Mouse (Mus musculus) gastrocnemius, postnatal 25 days (tissue): Measurements from ENCODE around the gene Mfrp. TPM values are rescaled to one million over a fixed set of nuclear protein-coding genes. Genes with fewer than 3 reads are reported as not detected.

ENCODE experiments used
- DNase-seq: peaks from one replicate; pipeline ENCODE4 v3.0.0; 2022
- total RNA-seq, 2 experiments: library from RNA; stranded (reverse); gene quantifications; 1 replicate in 1 of 2; 2 replicates in 1 of 2; pipeline ENCODE4 v1.2.3; 2021

Mfrp gene
- total RNA-seq, 2 experiments from 2014 or later: not detected

DNA sequence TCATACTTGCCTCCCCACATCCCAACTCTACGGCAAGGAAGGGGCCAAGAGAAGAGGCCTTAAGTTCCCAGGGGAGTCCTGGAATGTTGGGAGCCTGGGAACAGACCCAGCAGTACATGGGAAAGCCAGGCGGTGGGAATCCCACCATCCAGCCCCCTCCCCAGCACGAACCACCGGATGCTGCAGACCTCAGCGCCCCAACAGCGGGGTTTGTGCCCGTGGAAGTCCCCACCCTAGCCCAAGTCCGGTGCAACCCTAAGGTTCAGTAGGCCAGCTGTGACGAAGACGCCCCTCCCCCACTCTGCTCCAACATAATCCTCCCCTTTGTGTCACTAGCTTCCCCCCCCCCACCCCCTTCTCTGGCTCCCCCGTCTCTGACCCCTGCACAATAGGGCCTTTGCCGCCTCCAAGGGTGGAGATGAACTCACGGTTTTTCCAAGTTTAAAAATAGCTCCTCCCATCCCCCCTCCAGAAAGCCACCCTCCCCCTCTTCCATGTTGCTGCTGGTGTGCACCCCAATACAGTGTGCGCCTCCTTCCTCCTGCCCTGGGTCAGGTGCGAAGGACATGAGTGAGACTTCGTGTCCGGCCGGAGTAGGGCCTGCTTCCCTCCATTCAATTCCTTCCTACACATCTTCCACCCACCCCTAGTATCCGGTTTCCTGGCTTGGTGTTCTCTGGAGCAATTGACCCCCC, 29.2 kb downstream of the Mfrp start:
- peak; percentile 47 for DNase-seq

DNA sequence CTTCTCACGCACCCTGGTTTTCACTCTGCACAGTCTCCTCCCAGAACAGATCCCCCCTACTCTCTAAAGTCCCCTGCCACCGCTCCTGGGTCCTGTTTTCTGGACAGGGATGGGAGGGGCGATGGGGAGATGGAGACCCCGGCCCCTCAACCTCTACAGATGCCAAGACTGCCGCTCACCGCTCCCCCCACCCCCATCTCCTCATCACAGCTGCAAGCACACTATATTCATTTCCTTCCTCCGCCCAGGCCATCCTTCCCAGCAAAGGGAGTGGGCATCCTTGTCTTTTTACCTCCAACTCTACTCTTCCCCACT, 29.7 kb downstream of the Mfrp start:
- no peak for DNase-seq

DNA sequence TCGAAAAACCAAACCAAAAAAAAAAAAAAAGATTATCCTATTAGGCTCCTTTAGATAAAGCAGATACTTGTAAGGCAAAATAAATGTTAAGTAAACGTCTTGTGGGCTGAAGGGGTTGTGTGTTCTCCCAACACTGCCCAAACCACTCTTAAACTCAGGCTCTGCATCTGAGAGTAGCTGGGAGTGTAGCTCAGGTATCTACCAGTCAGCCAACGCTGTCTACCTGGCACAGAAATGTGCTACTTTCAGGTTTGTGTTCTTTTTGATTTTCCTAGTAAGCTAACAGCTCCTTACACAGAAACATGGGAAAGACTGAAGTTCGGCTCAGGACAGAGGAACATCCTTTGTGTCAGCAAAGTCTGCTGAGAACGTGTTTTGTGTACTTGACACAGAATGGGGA, 30.7 kb downstream of the Mfrp start:
- no peak for DNase-seq

DNA sequence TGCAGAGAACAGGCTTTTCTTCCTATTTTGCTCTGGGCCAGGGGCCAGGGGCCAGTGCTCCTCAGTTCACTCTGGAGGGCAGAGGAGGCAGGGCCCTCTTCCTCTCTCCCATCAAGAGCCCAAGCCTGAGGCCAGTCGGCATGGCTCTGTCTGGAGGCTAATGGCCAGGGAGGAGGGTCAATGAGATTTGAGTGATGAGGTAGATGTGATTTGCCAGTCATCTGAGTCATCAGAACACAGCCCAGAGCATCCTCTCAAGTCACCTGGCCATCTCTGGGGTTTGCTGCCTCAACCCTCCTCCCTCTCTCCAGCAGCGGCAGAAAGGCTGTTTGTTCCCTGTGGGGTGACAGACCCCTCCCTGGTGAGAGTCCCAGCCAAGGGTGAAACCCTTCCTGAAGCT, 31.8 kb downstream of the Mfrp start:
- DNase-seq: no peak

DNA sequence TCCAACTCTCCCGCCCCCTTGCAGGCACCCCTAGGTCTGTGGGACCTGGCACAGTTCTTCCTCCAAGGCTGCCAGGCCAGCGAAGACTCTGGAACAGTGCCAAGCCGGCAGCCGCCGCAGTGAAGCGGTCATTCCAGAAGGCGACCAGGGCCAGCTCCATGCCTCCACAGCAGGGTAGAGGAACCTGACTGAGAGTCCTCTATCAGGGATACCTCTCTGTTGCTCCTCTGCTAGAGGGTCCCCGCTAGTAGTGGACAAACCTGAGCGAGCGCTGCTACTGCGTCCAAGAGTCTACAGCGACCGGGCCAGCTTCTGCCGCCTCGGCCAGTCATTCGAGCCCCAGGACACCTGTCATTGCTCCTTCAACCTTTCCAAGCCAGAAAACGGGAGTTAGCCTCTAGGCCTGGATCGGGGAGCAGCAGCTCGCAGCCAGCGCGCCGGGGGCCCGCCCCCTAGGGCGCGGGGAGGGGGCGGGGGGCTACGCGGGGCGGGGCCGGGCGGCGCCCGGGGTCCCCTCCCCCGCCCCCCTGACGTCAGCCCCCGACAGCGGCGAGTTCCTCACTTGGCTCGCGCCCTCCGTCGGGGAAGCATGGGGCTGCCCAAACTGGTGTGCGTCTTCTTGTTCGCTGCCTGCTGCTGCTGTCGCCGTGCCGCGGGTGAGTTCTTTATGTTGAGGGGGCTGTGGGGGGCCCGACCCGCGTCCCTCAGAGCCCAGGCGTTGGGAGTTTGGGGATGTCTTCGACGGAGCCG, 32.7 kb downstream of the Mfrp start, which contains the start of gene Mcam:
Gene Mcam, plus strand, starts transcription at position 369 of the 750 bp plus-strand sequence.
- DNase-seq: peak; percentile 75

DNA sequence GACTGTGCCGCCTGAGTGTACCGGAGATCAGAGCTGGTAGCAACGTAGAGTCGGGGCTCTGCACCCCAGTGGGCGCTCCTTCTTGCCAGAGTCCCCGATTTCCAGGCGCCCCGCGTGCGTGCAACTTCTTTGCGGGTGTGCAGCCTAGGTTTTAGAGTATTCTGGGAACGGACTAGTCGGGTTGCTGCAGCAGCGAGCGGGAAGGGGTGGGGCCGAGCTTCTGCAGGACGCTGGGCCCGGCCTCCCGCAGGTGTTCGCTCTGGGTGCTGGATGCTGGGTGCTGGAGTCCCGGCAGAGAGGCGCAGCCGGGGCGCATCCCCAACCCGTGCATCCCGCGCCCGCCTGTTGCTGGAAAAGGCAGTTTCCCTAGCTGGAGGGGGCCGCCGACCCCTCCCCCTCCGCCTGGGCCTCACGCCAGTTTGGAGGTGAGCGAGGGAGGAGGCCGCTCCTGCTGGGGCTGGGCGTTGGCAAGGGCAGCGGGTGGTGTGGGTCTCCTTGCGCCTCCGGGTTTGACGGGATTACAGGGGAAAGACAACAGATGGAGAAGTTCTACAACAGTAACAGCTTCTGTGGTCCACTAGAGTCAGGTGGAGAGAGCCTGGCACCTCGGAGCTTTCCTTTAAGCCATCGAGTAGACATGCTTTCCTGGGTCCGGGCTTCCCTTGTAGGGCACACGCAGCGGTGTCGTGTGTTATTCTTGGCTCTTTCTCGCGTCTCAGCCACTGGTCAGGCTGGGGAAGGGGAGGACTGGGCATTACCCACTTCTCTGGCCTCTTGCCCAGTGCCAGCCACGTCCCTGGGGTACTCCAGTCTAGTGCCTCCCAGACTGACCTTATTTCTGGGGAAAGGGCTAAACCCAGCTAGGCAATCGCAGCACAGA, 33.6 kb downstream of the Mfrp start:
- DNase-seq: peak; percentile 55

DNA sequence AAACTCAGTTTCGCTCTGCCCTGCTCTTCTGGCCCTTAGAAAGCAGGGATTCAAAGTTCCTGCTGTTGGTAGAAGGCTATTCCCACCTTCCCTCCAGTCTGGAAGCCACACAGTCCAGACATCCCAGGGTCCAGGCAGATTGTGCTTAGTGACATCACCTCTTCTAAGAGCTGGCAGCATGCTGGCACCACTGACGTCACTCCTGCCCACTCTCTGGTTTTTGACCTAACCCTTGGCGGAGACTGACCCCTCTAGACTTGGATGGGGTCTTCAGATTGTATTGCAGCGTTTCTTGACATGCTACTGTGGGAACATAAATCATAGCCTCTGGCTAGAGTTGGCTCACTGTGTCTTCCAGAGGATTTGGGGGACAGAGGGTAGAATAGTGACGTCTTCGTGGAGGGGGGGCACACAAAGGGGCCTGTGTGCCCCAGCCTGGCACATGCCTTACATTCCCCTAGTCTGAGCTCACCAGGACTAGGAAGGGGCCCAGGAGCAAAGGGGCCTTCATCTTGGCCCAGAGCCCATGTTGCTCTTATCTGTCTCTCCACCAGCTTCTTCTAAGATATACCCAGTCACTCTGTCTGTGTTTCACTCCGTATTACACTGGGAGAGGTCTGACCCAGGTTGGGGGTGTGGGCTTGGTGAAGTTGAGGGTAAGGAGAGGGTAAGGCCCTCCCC, 34.3 kb downstream of the Mfrp start:
- DNase-seq: no peak

DNA sequence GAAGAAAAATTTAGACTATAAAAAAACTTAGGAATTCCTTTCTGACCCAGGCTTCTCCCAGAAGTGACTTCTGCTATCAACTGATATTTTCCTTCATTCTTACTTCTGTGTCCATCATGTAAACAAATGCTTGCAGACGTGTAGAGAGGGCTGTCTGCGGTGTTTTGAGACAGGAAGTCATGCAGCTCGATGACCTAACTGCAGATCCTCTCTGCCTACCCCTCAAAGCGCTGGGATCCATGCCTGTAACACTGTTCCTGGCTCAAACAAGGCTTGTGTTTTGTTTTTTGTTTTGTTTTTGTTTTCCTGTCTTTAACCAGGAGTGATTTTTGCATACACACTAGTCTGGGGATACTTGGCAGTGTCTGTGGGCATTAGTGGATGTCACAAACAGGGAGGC, 36.3 kb downstream of the Mfrp start:
- no peak for DNase-seq

DNA sequence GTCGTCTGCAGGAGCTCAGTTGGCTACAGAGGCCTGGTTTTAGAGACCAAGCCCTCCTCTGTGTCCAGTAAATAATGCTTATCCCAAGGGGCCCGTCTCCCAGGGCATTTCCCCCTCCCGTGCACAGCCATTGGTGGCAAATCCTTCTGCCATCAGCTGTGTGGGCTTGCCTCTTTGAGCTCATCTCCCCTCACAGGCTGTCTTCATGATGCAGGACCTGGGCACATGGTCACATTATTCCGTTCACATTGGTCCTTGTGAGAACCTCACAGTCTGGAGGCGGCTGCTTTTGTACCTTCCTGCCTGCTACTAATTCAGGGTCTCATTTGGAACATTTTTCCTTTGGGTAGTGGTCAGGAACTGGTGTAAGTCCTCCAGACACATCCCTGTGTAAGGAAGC, 40.4 kb downstream of the Mfrp start:
- no peak for DNase-seq

DNA sequence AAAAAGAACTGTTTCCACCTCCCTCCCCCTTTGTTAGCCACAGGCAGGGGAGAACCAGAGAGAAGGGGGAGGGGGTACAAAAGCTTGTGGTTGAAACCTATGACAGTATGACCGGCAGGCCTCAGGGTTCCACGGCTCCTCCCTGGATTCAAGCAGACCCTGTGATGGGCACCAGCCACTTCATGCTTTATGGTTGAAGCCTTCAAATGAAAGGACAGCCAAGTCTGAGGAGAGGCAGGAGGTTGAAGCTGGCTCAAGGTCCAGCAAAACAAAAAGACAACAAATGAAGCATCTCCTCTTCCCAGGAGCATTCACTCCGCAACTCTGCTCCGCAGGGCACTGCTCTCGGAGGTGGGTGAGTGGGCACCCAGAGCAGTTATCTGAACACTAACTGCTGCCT, 41.9 kb downstream of the Mfrp start:
- no peak for DNase-seq

DNA sequence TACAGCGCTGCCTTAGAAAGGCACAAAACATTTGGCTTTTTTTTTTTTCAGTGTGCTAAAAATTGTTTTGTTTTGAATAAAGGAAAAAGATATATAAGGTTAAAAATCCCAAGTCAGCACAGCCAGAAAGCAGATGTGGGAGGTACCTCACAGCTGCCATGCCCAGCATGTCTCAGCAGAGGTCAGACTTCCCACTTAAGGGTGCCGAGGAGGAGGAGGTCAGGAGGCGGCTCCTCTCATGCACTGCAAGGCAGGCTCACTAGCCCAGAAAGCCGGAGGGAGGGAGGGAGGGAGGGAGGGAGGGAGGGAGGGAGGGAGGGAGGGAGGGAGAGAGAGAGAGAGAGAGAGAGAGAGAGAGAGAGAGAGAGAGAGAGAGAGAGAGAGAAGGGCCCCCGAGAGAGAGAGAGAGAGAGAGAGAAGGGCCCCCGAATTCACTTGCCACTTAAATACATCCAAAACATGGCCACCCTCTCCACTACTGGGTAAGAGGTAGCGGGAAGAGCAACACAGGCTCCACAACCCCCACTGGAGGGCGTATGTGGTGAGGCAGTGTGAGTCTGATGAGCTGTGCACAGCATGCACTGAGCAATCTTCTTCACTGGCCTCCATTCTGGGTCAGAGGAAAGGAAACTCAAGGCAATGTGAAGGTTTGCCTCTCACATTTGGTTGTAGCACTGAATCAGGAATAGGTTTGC, 42.6 kb downstream of the Mfrp start:
- peak; percentile 42 for DNase-seq

DNA sequence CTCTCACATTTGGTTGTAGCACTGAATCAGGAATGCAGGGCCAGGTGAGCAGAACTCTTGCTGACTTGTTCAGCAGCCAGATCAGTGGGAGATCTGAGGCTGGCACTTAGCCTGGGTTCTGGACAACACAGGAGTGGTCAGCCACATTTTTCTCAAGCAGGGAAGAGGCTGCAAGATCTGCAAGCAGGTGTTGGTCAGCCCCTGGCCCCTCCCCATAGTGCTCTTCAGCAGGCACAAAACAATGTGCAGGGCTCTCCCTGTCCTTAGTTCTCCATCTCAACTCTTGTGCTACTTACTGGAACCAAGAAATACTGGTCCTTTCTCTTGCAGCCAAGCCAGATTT, 43.2 kb downstream of the Mfrp start:
- no peak for DNase-seq

DNA sequence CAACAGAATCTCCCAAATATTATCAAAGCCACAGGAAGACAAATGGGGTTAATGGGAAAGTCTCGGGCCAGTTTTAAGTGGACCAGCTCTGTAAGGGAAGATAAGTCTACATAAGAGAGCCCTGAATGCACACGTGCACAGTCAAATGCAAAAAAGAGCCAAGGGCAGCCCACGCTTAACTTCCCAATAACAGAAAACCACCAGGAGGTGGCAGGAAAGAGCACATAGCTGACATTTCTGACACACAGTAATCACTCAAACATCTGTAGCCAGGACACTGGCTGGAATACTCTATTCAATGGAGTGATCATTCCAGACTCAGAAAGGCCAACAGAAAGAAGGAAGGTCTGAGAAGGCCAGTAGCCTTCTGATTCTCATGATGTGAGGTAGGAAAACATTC, 45.8 kb downstream of the Mfrp start:
- DNase-seq: no peak

Other genes starting within 250 kb of the Mfrp start
- 10 to 100 TPM; 14.8 to 20.2 TPM for gene Thy1, start 58.3 kb upstream of the Mfrp start, total RNA-seq
- 100 to 1,000 TPM; 160 to 313 TPM for gene Usp2, start 34.7 kb upstream of the Mfrp start, total RNA-seq
- gene C1qtnf5, start 5.5 kb downstream of the Mfrp start, total RNA-seq: 10 to 100 TPM in 1 of 2 experiments, 1 to 10 TPM in 1; 8.0 to 13.6 TPM
- 1 to 10 TPM in 1 of 2 experiments, under 1 TPM in 1; 0.82 to 2.4 TPM for gene Gm49380, start 11.8 kb downstream of the Mfrp start, total RNA-seq
- 1 to 10 TPM; 2.9 TPM for gene Rnf26, start 11.8 kb downstream of the Mfrp start, total RNA-seq
- 10 to 100 TPM; 31.2 to 32.4 TPM for gene Mcam, start 32.7 kb downstream of the Mfrp start, total RNA-seq
- 1 to 10 TPM; 9.2 to 9.4 TPM for gene Cbl, start 132.3 kb downstream of the Mfrp start, total RNA-seq
- not detected for gene Ccdc153, start 138.9 kb downstream of the Mfrp start, total RNA-seq
- under 1 TPM; 0.99 to 1.00 TPM for gene Pdzd3, start 149.7 kb downstream of the Mfrp start, total RNA-seq
- gene Nlrx1, start 166.9 kb downstream of the Mfrp start, total RNA-seq: 10 to 100 TPM; 18.6 to 21.1 TPM
- gene Abcg4, start 186.9 kb downstream of the Mfrp start, total RNA-seq: under 1 TPM; 0.15 to 0.62 TPM
- 1 to 10 TPM; 5.6 to 6.0 TPM for gene Hinfp, start 203.9 kb downstream of the Mfrp start, total RNA-seq
- 10 to 100 TPM; 12.0 to 12.2 TPM for gene C2cd2l, start 218.6 kb downstream of the Mfrp start, total RNA-seq
- gene Dpagt1, start 224.3 kb downstream of the Mfrp start, total RNA-seq: 10 to 100 TPM; 11.0 to 11.2 TPM
- gene H2afx, start 233.0 kb downstream of the Mfrp start, total RNA-seq: 10 to 100 TPM; 10.8 to 12.8 TPM
- gene Hmbs, start 242.5 kb downstream of the Mfrp start, total RNA-seq: 10 to 100 TPM; 20.3 to 24.3 TPM